Mouse (Mus musculus) adrenal gland, adult 8-10 months (tissue): ENCODE data around the gene Cachd1. TPM values are rescaled to one million over a fixed set of nuclear protein-coding genes. Genes with fewer than 3 reads are reported as not detected.
A peak's percentile ranks its signal among the peaks of the same experiment; 100 is the strongest.

Source experiments
- DNase-seq: peaks from one replicate; pipeline ENCODE4 v3.0.0; 2022
- total RNA-seq, 4 experiments: library from RNA; stranded (reverse); gene quantifications; 2 replicates each; pipeline ENCODE4 v1.2.4; 2022

The Cachd1 gene
- total RNA-seq, 4 experiments from 2014 or later = 12.4 to 15.3 (median 13.5) TPM

DNA sequence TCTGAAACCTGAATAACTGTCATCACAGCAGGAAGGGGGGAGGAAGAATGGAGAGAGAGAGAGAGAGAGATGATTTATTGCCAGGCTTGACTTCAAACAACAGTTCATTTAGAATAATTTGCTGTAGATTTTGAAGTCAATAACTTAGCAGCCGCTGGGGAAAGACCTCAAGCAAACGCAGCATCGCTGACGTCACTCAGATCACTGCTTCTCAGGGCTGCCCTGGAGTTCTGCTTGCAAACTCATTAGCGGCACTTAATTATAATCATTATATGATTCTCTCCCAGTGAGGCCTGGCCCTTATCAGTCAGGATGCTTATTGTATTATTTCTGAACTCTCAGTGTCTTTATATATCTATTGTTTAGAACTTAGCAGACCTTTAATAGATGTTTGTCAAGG lies 289.9 kb downstream of the Cachd1 start:
- no peak for DNase-seq

DNA sequence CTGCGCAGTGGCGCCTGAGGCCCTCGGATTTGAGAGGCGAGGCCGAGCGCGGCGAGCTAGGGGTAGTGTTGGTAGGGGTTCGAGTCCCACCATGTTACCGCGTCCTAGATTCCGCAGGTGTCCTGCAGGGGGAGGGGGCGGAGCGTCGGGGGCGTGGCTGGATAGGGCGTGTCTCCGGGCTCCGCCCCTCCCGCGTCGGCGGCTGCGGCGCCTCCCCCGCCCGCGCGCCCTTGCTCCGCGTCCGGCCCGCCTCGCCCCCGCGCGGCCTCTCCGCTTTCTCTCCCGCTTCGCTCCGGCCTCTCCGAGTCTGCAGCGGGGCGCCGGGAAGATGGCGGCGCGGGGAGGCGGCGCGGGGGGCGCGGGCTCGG lies 292.3 kb downstream of the Cachd1 start, which contains the start of gene Raver2:
TSS of gene Raver2 (plus strand) at position 198 of the 368 bp plus-strand sequence.
- peak; percentile 27 for DNase-seq

DNA sequence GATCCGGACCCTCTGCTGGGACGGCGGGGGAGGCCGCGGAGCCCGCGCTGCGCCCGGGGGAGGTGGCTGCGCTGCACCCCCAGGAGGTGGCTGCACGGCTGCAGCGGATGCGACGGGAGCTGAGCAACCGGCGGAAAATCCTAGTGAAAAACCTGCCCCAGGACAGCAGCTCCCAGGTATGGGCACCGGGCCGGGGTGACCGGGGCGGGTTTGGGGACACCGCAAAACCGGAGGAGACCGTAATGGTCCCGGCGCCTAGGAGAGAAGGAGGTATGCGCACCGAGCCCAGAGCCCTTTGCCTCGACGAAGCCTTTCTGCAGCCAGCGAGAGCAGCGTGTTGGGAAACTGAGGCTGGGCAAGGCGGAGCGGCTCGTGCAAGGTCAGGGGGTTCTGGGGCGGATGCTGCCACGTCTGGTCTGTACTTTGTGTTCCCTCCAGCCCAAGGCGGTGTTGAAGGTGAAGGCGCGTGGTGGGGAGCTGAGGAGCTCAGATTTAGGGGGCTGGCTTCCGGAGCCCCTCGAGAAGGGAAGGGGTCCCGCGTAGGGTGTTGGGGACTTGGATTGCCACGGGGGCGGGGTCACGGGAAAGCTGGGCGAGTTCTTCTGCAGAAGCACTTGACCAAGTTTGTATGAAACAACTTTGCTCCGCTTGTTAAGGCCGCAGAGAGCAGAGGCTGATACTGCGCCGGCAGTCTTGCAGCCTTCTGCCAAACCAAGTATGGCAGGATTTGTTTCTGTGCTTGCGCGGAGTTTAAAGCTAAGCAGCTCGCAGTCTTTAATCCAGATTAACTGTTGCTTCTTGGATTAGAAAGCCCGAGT lies 292.9 kb downstream of the Cachd1 start:
- DNase-seq = peak; percentile 11

DNA sequence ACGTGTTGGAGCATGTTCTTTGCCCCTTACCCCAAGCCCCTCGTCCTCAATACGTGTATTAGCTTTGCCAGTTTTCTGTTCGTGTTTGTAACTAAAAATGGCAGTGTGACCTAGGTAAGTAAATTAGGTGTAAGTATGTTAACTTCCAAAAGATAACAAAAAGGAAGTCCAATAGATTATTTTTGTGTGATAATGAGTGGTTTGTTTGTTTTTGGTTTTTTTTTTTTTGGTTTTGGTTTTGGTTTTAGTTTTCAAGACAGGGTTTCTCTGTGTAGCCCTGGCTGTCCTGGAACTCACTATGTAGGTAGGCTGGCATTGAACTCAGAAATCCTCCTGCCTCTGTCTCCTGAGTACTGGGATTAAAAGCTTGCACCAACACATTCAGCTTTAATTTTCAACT lies 295.1 kb downstream of the Cachd1 start:
- DNase-seq = no peak

DNA sequence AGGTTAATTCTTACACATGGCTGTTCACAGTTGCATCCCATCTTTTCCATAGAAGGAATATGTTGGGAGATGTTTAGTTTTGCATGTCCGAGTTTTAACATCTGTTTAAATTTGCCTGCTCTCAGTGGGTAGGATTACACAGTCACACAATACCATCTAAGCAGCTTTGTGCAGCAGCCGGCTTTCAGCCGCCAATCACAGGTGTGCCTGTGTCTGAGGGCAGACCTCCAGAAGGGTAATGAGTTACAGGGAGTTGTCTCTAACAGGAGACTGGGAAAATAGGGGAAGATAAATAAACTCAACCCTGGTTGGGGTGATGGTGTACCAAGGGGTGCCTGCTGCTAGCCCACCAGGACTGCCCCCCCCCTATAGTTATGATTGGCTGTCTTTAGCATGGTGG lies 299.9 kb downstream of the Cachd1 start:
- DNase-seq = no peak

Other genes starting within 250 kb of the Cachd1 start
- gene Gm10577, start 244.0 kb downstream of the Cachd1 start, total RNA-seq = not detected